Mouse (Mus musculus): ENCODE measurements around the gene Dbh.

Gene Dbh

DNA sequence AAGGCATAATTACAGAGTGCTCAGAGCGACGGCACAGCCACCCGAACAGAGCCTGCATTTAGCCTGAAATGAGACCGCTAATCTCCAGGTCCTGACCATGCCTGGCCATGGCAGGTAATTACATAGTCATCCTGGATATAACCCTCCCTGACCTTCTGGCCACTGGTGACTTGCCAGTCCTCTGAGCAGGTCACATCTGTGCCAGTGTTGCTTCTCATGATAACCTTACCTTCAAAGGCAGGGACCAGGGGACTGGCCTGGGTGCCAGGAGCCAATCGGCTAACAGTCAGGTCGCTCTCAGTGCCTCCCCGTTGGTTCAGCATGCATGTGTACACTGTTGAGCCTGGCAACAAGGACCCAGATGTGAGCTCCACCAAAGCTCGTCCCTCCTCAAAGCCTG lies 53.5 kb downstream of the Dbh start:
- DNase-seq (ENCODE audit: low spot score in 2 of 2): no peak

DNA sequence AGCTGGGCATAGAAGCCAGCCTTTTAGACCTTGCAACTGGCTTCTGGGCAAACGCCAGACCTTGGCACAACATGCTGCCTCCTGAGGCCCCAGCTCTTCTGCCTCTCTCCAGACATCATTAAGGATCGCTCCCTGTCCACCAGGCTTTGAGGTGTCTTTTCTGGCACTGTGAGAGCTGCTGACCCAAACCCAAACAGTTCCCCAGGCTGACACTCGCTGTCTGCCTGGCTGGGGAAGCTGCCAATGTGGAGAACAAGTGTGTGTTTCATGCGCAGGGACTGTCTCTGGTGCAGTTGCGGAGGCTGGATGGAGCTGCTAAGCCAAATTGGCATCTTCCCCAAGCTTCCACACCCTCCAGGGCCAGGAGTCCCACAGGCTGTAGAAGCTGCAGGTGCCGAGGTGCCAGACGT lies 58.0 kb downstream of the Dbh start:
- DNase-seq (ENCODE audit: low spot score in 2 of 2): no peak

DNA sequence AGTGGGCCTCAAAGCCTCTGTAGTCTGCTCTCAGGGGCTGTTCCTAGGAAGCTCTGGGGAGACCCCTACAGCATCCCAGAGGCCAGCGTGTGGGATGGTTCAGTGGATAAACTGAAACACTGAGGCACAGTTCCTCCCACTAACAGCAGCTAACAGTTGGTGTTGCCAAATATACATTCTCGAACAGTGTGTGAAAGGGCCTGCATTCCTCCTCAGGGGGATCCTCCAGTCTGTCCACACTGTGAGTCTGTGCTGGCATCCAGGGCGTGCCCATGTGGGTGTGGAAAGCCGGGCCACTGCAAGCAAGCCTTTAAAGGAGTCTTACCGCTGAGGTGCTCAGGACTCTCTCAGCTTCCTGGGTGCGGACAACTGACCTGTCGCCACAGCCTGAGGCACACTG lies 61.5 kb downstream of the Dbh start:
- no peak for DNase-seq (ENCODE audit: low spot score in 2 of 2)

DNA sequence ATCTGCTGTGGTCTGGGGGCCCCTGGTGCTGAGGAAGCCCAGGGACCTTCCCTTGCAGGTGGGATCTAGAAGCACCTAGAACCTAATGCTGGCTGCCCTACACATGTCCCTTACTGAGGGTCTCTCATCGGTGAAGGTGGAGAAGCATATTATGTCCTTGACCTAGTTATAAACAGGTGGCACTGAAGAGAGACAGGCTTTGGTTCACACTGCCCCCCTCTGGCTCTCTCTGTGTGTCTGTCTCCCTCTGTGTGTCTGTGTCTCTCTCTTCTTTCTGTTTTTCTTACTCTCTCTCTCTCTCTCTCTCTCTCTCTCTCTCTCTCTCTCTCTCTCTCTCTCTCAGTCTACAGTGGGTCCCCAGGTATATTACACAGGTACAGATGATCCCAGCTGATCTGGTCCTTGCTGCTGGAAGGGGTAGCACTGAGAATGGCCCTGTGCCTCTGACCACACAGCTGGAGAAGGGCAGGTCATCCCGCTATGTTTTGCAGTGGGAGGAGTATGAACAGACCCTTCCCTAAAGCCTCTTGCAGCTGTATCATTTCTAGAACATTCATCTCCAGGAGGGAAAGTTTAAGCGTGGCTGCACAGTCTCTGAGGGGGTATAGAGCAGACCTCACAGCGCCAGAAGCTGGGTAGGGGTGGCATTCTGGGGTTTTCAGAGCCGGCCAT lies 63.9 kb downstream of the Dbh start:
- DNase-seq (ENCODE audit: low spot score in 2 of 2): no peak

DNA sequence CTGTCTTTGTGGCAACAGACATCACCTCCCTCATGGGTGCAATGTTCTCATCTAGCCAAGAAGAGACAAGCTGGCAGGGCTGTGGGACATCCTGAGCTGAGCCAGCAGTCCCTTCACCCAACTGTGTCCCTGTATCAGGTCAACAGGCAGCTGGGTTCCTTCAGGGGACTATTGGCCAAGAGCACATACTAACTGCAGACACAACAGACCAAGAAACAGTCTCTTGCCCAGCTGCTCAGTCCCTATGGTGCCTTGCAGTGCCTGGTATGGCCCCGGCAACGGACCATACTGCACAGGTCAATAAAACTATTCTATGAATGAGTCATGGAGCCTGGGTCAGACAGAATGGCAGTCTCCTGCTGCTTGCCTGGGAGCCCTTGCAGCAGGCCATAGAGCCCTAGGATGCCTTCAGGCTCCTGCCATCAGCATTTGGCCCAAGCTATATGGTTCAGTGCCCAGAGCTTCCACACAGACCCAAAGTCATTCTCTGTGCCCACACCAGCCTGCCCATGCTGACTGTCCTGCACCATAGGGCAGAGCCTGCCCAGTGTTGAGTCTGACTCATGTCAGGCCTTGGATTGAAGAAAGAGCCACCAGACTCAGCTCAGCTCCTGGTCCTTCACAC lies 64.6 kb downstream of the Dbh start:
- DNase-seq (ENCODE audit: low spot score in 2 of 2): no peak

DNA sequence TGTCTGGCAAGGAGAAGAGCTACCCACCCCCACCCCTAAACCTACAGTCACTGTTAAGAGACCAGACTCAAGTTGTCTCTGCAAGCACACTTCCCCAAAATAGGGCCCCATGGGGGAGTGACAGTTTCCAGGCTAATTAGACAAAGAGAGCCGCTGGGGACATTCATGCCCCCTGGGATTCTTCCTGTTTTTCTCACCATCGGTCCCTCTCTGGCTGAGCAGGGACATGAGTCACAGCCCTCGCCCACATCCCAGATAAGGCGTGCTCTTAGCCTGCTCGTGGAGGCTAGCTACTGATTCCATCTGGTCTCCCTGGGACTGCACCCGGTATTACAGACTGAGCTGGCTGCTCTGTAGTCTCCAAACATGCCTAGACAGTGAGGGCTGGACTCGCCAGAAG lies 67.3 kb downstream of the Dbh start:
- DNase-seq (ENCODE audit: low spot score in 2 of 2): peak in 1 of 2 experiments; percentile 41
